Mouse (Mus musculus) kidney, adult 2 months (tissue): Measurements from ENCODE around the gene Adar. TPM values are rescaled to one million over a fixed set of nuclear protein-coding genes. Genes with fewer than 3 reads are reported as not detected.

ENCODE experiments used
- DNase-seq: peaks from one replicate; pipeline ENCODE4 v3.0.0; 2021
- H3K27ac ChIP-seq: fragments of 200-500 bp; 2 replicates; pipeline ENCODE4 v1.5.1; 2012; ENCODE audit warnings: low read depth, low read length, control low read depth, inconsistent platforms; ENCODE audit not compliant: insufficient read depth
- H3K27me3 ChIP-seq: fragments of 200-500 bp; replicated peaks from 2 replicates; pipeline ENCODE4 v1.6.1; 2012; ENCODE audit warnings: mild to moderate bottlenecking, moderate library complexity, low read length, inconsistent platforms; ENCODE audit not compliant: control insufficient read depth, insufficient read depth
- H3K36me3 ChIP-seq: fragments of 200-500 bp; 2 replicates; pipeline ENCODE4 v1.6.1; 2012; ENCODE audit warnings: mild to moderate bottlenecking, moderate library complexity, low read length, inconsistent platforms; ENCODE audit not compliant: control insufficient read depth, insufficient read depth
- H3K4me1 ChIP-seq: fragments of 200-500 bp; 2 replicates; pipeline ENCODE4 v1.6.1; 2011; ENCODE audit warnings: low read length; ENCODE audit not compliant: control insufficient read depth, insufficient read depth
- H3K4me3 ChIP-seq: fragments of 200-500 bp; 2 replicates; pipeline ENCODE4 v1.5.1; 2011; ENCODE audit warnings: mild to moderate bottlenecking, low read depth, low read length, control low read depth; ENCODE audit not compliant: insufficient read depth
- CTCF ChIP-seq: fragments of 200-500 bp; conservative IDR thresholded peaks from 2 replicates; pipeline ENCODE4 v1.5.1; 2011; ENCODE audit warnings: low read depth, mild to moderate bottlenecking, control low read depth, low read length, moderate library complexity, mixed read lengths; ENCODE audit not compliant: insufficient read depth, insufficient read length
- POLR2A ChIP-seq: fragments of 200-500 bp; IDR thresholded peaks from one replicate; pipeline ENCODE4 v1.6.1; 2011; ENCODE audit warnings: low read depth, low read length, control low read depth
- WGBS: fragments of 180-500 bp; shearing (Covaris S2); methylation state at CpG from one replicate; pipeline ENCODE4 v1.1.7; 2018; 5-methylcytosine and 5-hydroxymethylcytosine counted together
- polyA plus RNA-seq: library from polyadenylated mRNA; depleted of rRNA; stranded (reverse); fragments of >200 nt; gene quantifications from 2 replicates; pipeline ENCODE4 v1.2.3, GENCODE M21; 2012

The Adar gene
- polyA plus RNA-seq, 1 experiment, result 22.0 TPM

GRCm38 (mm10) chr3:89688694-89689581, 25.9 kb upstream of the Adar start:
- peak; percentile 84 for DNase-seq
- Histone ChIP-seq H3K4me1 (no peaks in the 10 kb centered on the region), H3K27ac (no peak overlapping the region), H3K36me3 (no peaks in the 10 kb centered on the region), H3K4me3 (no peak overlapping the region), H3K27me3 (no peaks in the 10 kb centered on the region)
- TF ChIP-seq POLR2A, result no peak
- peak; percentile 93 for TF ChIP-seq CTCF
- WGBS, result 6% methylated on average over 25 of the region's 25 CpGs

GRCm38 (mm10) chr3:89691776-89692175, 23.0 kb upstream of the Adar start:
- Histone ChIP-seq H3K36me3 (no peaks in the 10 kb centered on the region), H3K27me3 (no peaks in the 10 kb centered on the region), H3K27ac (no peak overlapping the region), H3K4me1 (no peaks in the 10 kb centered on the region), H3K4me3 (no peak overlapping the region)
- no peak for DNase-seq
- whole genome bisulfite sequencing, result 43% methylated on average over 9 of the region's 9 CpGs
- no peak for TF ChIP-seq POLR2A

- no peak for DNase-seq
- TF ChIP-seq CTCF, result no peak
- TF ChIP-seq POLR2A, result no peak
- no peak overlapping the region for H3K27ac ChIP-seq
- H3K4me3 ChIP-seq, result no peak overlapping the region
- H3K4me1 ChIP-seq, result no peaks in the 10 kb centered on the region
- no peaks in the 10 kb centered on the region for H3K36me3 ChIP-seq
- 85% methylated on average over 12 of the region's 12 CpGs for WGBS
- H3K27me3 ChIP-seq, result no peaks in the 10 kb centered on the region
These were observed 18.5 kb upstream of the Adar start for GRCm38 (mm10) chr3:89696152-89696821.

GRCm38 (mm10) chr3:89698958-89699357, 15.9 kb upstream of the Adar start:
- WGBS, result 82% methylated on average over 1 of the region's 1 CpGs

GRCm38 (mm10) chr3:89700461-89700860, 14.4 kb upstream of the Adar start:
- 77% methylated on average over 11 of the region's 11 CpGs for WGBS
- Histone ChIP-seq H3K4me3 (no peak overlapping the region), H3K27me3 (no peaks in the 10 kb centered on the region), H3K36me3 (no peaks in the 10 kb centered on the region), H3K4me1 (no peaks in the 10 kb centered on the region), H3K27ac (no peak overlapping the region)
- TF ChIP-seq CTCF, result no peak
- TF ChIP-seq POLR2A, result no peak
- no peak for DNase-seq

More at GRCm38 (mm10) chr3:89698958-89699357, 15.9 kb upstream of the Adar start:
- Histone ChIP-seq H3K27me3 (no peaks in the 10 kb centered on the region), H3K36me3 (no peaks in the 10 kb centered on the region), H3K27ac (no peak overlapping the region), H3K4me1 (no peaks in the 10 kb centered on the region), H3K4me3 (no peak overlapping the region)
- TF ChIP-seq POLR2A (no peak), CTCF (no peak)
- no peak for DNase-seq

- H3K4me3 ChIP-seq, result no peak overlapping the region
- TF ChIP-seq POLR2A, result no peak
- TF ChIP-seq CTCF, result no peak
- WGBS, result 29% methylated on average over 3 of the region's 3 CpGs
These were observed 11.2 kb upstream of the Adar start for GRCm38 (mm10) chr3:89703596-89703995.

GRCm38 (mm10) chr3:89704064-89704463, 10.8 kb upstream of the Adar start:
- Histone ChIP-seq H3K36me3 (no peaks in the 10 kb centered on the region), H3K27me3 (no peaks in the 10 kb centered on the region), H3K4me1 (no peaks in the 10 kb centered on the region), H3K4me3 (no peak overlapping the region), H3K27ac (no peak overlapping the region)
- TF ChIP-seq POLR2A (no peak), CTCF (no peak)
- WGBS, result 79% methylated on average over 6 of the region's 6 CpGs
- no peak for DNase-seq

More at GRCm38 (mm10) chr3:89703596-89703995, 11.2 kb upstream of the Adar start:
- DNase-seq, result no peak
- Histone ChIP-seq H3K4me1 (no peaks in the 10 kb centered on the region), H3K27ac (no peak overlapping the region), H3K36me3 (no peaks in the 10 kb centered on the region), H3K27me3 (no peaks in the 10 kb centered on the region)
